Comparison of ENCODE assay signal across 17 mouse cellular contexts in genomic region chr7:109804355-109804754, GRCm38 (mm10). TPM values are rescaled to one million over a fixed set of nuclear protein-coding genes. Genes with fewer than 3 reads are reported as not detected.
DNase-seq lines count a peak whose midpoint lies in the region; ATAC-seq and TF ChIP-seq lines count a peak whose summit lies in the region.
"Had no signal": no experiment of that assay in that cellular context is flagged by ENCODE, and none has a peak within 500 bp of the region (broad histone marks: within the 10 kb centered on the region; RNA-seq: fewer than 3 reads in every experiment).

No protein-coding gene starts in this region.

- no peaks in the 10 kb centered on the region for H3K36me3 ChIP-seq in heart, postnatal 0 days (replicated peaks; ENCODE audit: control insufficient read depth, insufficient read depth, low read length)
- H3K36me3 ChIP-seq: forebrain, embryonic 10.5 days; limb, embryonic 12.5 days; liver, embryonic 15.5 days; midbrain, embryonic 12.5 days had no signal

- peaks cover 27% of the 10 kb centered on the region for H3K4me1 ChIP-seq in cerebellum, adult 2 months (ENCODE audit: control insufficient read depth, insufficient read depth, low read length)
- H3K4me1 ChIP-seq in heart, postnatal 0 days (ENCODE audit: control insufficient read depth, insufficient read depth), result peaks cover 35% of the 10 kb centered on the region
- H3K4me1 ChIP-seq: hindbrain, embryonic 10.5 days; limb, embryonic 12.5 days; liver, embryonic 15.5 days; midbrain, embryonic 12.5 days had no signal

- no peak for TF ChIP-seq CTCF in cerebellum, adult 2 months (IDR thresholded peaks at IDR 0.05; ENCODE audit: borderline replicate concordance, insufficient read depth, low read depth, low read length)
- TF ChIP-seq CTCF in heart, postnatal 0 days (IDR thresholded peaks at IDR 0.05; ENCODE audit: low read depth), result no peak

- peak; percentile 14 for DNase-seq in gastrocnemius, postnatal 14 days
- DNase-seq in gastrocnemius, postnatal 10 days, result no peak
- peak; percentile 31 for DNase-seq in adrenal gland, postnatal 10 days
- peak; percentile 82 to 92 for DNase-seq in cerebellum, adult 2 months
- DNase-seq in heart, postnatal 0 days (ENCODE audit: low spot score), result no peak
- DNase-seq in layer of hippocampus, adult 9-10 months (ENCODE audit: low spot score), result no peak
- DNase-seq: kidney, postnatal 14 days; right cerebral cortex, postnatal 25 days had no signal

- peak overlapping the region; percentile 46 for H3K27ac ChIP-seq in cerebellum, adult 2 months (ENCODE audit: insufficient read depth, low read length)
- H3K27ac ChIP-seq in heart, postnatal 0 days (ENCODE audit: low read depth), result peak overlapping the region; percentile 72
- H3K27ac ChIP-seq: forebrain, embryonic 10.5 days; hindbrain, embryonic 10.5 days; limb, embryonic 12.5 days; liver, embryonic 15.5 days; midbrain, embryonic 12.5 days had no signal

- H3K4me2 ChIP-seq in heart, postnatal 0 days (ENCODE audit: low read depth, low read length), result no peak overlapping the region
- H3K4me2 ChIP-seq: limb, embryonic 12.5 days; liver, embryonic 15.5 days; midbrain, embryonic 12.5 days had no signal

- H3K9ac ChIP-seq in heart, postnatal 0 days (replicated peaks; ENCODE audit: low read depth, low read length), result no peak overlapping the region
- H3K9ac ChIP-seq: limb, embryonic 12.5 days; liver, embryonic 15.5 days; midbrain, embryonic 12.5 days had no signal

- H3K9me3 ChIP-seq in heart, postnatal 0 days (replicated peaks; ENCODE audit: control insufficient read depth, low read length), result no peaks in the 10 kb centered on the region
- H3K9me3 ChIP-seq: forebrain, embryonic 10.5 days; G1E; hindbrain, embryonic 10.5 days; limb, embryonic 12.5 days; liver, embryonic 15.5 days; midbrain, embryonic 12.5 days had no signal

- no peak overlapping the region for H3K4me3 ChIP-seq in cerebellum, adult 2 months (replicated peaks; ENCODE audit: insufficient read depth, low read depth, low read length)
- H3K4me3 ChIP-seq in heart, postnatal 0 days (ENCODE audit: low read depth, low read length), result no peak overlapping the region
- H3K4me3 ChIP-seq: forebrain, embryonic 10.5 days; hindbrain, embryonic 10.5 days; limb, embryonic 12.5 days; liver, embryonic 15.5 days; midbrain, embryonic 12.5 days had no signal

- intact Hi-C loops in gastrocnemius, postnatal 14 days (cut with DNase I; ENCODE audit: low total_unique reads), result no loop called here

- TF ChIP-seq POLR2A in cerebellum, adult 2 months (IDR thresholded peaks at IDR 0.05; ENCODE audit: borderline replicate concordance, insufficient read depth, low read length), result no peak

- no peak for TF ChIP-seq EP300 in heart, postnatal 0 days (IDR thresholded peaks at IDR 0.05; ENCODE audit: low read depth)

- 15% methylated on average over 6 of the region's 6 CpGs for WGBS in cerebellum, adult 2 months
- 82% methylated on average over 6 of the region's 6 CpGs for WGBS in heart, postnatal 0 days

- H3K27me3 ChIP-seq in cerebellum, adult 2 months (ENCODE audit: control insufficient read depth, insufficient read depth, low read length), result no peaks in the 10 kb centered on the region
- H3K27me3 ChIP-seq in heart, postnatal 0 days (ENCODE audit: control insufficient read depth, insufficient read depth, low read length), result no peaks in the 10 kb centered on the region
- H3K27me3 ChIP-seq: limb, embryonic 12.5 days had no signal

- ATAC-seq in heart, postnatal 0 days (ENCODE audit: insufficient read depth, low read depth), result no peak
- ATAC-seq in inflammation-experienced regulatory T-cells, adult 6 months, result no peak
- no peak for ATAC-seq in erythroid progenitor cell, adult 5-6 weeks (replicated peaks; ENCODE audit: low FRiP score, poor library complexity, severe bottlenecking)
- ATAC-seq: intestine, postnatal 0 days had no signal

RNA-seq across cellular contexts. Expression of gene Nrip3, which starts 22.5 kb away (rescaled TPM):
- total RNA-seq in gastrocnemius, postnatal 14 days (2021), result under 1 TPM in 1 of 2 experiments, not detected in 1; 0.08 TPM
- under 1 TPM; 0.14 to 0.43 TPM for total RNA-seq in gastrocnemius, postnatal 10 days (2021)
- total RNA-seq in adrenal gland, postnatal 10 days (2021), result 1 to 10 TPM; 1.2 to 1.4 TPM
- polyA plus RNA-seq in cerebellum, adult 2 months (2012; rRNA removed), result 46.6 and 52.8 TPM in 2 replicates
- 0.15 and 0.53 TPM in 2 replicates for total RNA-seq in heart, postnatal 0 days (2014; rRNA removed; ENCODE audit: low replicate concordance)
- 0.18 and 0.33 TPM in 2 replicates for polyA plus RNA-seq in heart, postnatal 0 days (2015; fragmentation: Nextera tagmentation; extraction: Ambion mirVana)
- under 1 TPM; 0.11 to 0.98 (median 0.74) TPM for polyA plus RNA-seq in inflammation-experienced regulatory T-cells, adult 6 months (2017; shearing (Covaris generic))
- total RNA-seq in erythroid progenitor cell, adult 5-6 weeks (2015; ENCODE audit: low replicate concordance), result 18.9 and 22.0 TPM in 2 replicates
- total RNA-seq in erythroid progenitor cell, adult 5-6 weeks (2017; ENCODE audit: low replicate concordance), result 25.0 and 38.0 TPM in 2 replicates
- polyA plus RNA-seq: G1E had no signal

RNA-seq across cellular contexts. Expression of gene Tmem9b, which starts 51.7 kb away (rescaled TPM):
- total RNA-seq in gastrocnemius, postnatal 14 days (2021), result 10 to 100 TPM; 25.2 to 26.2 TPM
- total RNA-seq in gastrocnemius, postnatal 10 days (2021), result 10 to 100 TPM; 24.7 to 26.9 TPM
- total RNA-seq in adrenal gland, postnatal 10 days (2021), result 10 to 100 TPM; 36.3 to 36.7 TPM
- polyA plus RNA-seq in cerebellum, adult 2 months (2012; rRNA removed), result 135 and 140 TPM in 2 replicates
- total RNA-seq in heart, postnatal 0 days (2014; rRNA removed; ENCODE audit: low replicate concordance), result 111 and 142 TPM in 2 replicates
- 72.9 and 74.8 TPM in 2 replicates for polyA plus RNA-seq in heart, postnatal 0 days (2015; fragmentation: Nextera tagmentation; extraction: Ambion mirVana)
- polyA plus RNA-seq in inflammation-experienced regulatory T-cells, adult 6 months (2017; shearing (Covaris generic)), result 100 to 1,000 TPM; 103 to 142 (median 121) TPM
- 57.8 and 63.1 TPM in 2 replicates for total RNA-seq in erythroid progenitor cell, adult 5-6 weeks (2015; ENCODE audit: low replicate concordance)
- 22.2 and 22.6 TPM in 2 replicates for total RNA-seq in erythroid progenitor cell, adult 5-6 weeks (2017; ENCODE audit: low replicate concordance)

Comparison
In these comparisons a context has a peak if more than half of its experiments do, and no peak if none do; other contexts are left out.
1. DNase-seq: peak in gastrocnemius, postnatal 14 days (single experiment), adrenal gland, postnatal 10 days (single experiment) and cerebellum, adult 2 months (2 of 2); none in gastrocnemius, postnatal 10 days (single experiment), heart, postnatal 0 days (single experiment) and layer of hippocampus, adult 9-10 months (single experiment).
2. RNA of gene Nrip3, which starts 22.5 kb away (total RNA-seq): 18.9 to 38.0 TPM in erythroid progenitor cell, adult 5-6 weeks; 1.2 to 1.4 TPM in adrenal gland, postnatal 10 days, 0.15 to 0.53 TPM in heart, postnatal 0 days, 0.14 to 0.43 TPM in gastrocnemius, postnatal 10 days and 0.08 TPM in gastrocnemius, postnatal 14 days; every median in the first group is over 4 times any median in the second.